9 mouse cellular contexts compared by ENCODE assay signal in genomic region chr19:7134631-7135091, GRCm38 (mm10). TPM values are rescaled to one million over a fixed set of nuclear protein-coding genes. Genes with fewer than 3 reads are reported as not detected.
DNase-seq lines count a peak whose midpoint lies in the region; ATAC-seq lines count a peak whose summit lies in the region.
"Had no signal": no experiment of that assay in that cellular context is flagged by ENCODE, and none has a peak within 500 bp of the region (broad histone marks: within the 10 kb centered on the region; RNA-seq: fewer than 3 reads in every experiment).

No protein-coding gene starts in this region.

- H3K27me3 ChIP-seq in intestine, embryonic 16.5 days (replicated peaks; ENCODE audit: control insufficient read depth, insufficient read depth, low read length), result no peaks in the 10 kb centered on the region
- peaks cover 67% of the 10 kb centered on the region for H3K27me3 ChIP-seq in liver, embryonic 15.5 days

- H3K9ac ChIP-seq in intestine, embryonic 16.5 days (ENCODE audit: low read depth, low read length), result peak overlapping the region; percentile 43
- H3K9ac ChIP-seq in liver, embryonic 15.5 days, result no peak overlapping the region

- H3K9me3 ChIP-seq in intestine, embryonic 16.5 days (ENCODE audit: control insufficient read depth, low read length), result no peaks in the 10 kb centered on the region
- H3K9me3 ChIP-seq in liver, embryonic 15.5 days (replicated peaks), result no peaks in the 10 kb centered on the region
- H3K9me3 ChIP-seq: G1E had no signal

- DNase-seq in ovary, postnatal 36 days (ENCODE audit: low spot score), result peak; percentile 43
- DNase-seq in ovary, postnatal 14 days (ENCODE audit: low spot score), result no peak
- peak; percentile 84 for DNase-seq in gastrocnemius, postnatal 25 days
- DNase-seq in thymus, postnatal 36 days, result no peak
- DNase-seq in urinary bladder, postnatal 25 days (ENCODE audit: low spot score), result no peak

- peak overlapping the region; percentile 26; the same call in 1 of the 2 replicates for H3K4me2 ChIP-seq in intestine, embryonic 16.5 days (ENCODE audit: low read depth, low read length)
- no peak overlapping the region for H3K4me2 ChIP-seq in liver, embryonic 15.5 days

- H3K36me3 ChIP-seq in intestine, embryonic 16.5 days (ENCODE audit: control insufficient read depth, insufficient read depth, low read length), result no peaks in the 10 kb centered on the region
- H3K36me3 ChIP-seq in liver, embryonic 15.5 days (replicated peaks), result no peaks in the 10 kb centered on the region
- H3K36me3 ChIP-seq: G1E had no signal

- H3K4me1 ChIP-seq in intestine, embryonic 16.5 days (ENCODE audit: control insufficient read depth, insufficient read depth, low read length), result peaks cover 58% of the 10 kb centered on the region
- H3K4me1 ChIP-seq in liver, embryonic 15.5 days (replicated peaks), result peaks cover 24% of the 10 kb centered on the region

- H3K4me3 ChIP-seq in intestine, embryonic 16.5 days (ENCODE audit: low read length), result no peak overlapping the region
- H3K4me3 ChIP-seq in liver, embryonic 15.5 days (replicated peaks), result no peak overlapping the region

- 21% methylated on average over 17 of the region's 17 CpGs for WGBS in intestine, embryonic 16.5 days
- 36% methylated on average over 17 of the region's 17 CpGs for WGBS in liver, embryonic 15.5 days (ENCODE audit: insufficient replicate concordance)

- H3K27ac ChIP-seq in intestine, embryonic 16.5 days (ENCODE audit: low read length), result peak overlapping the region; percentile 86
- H3K27ac ChIP-seq in liver, embryonic 15.5 days (replicated peaks), result 0 out of 2 replicates have a peak overlapping the region, but pooled peaks have one; percentile 1

- ATAC-seq in intestine, embryonic 16.5 days, result no peak
- no peak for ATAC-seq in liver, embryonic 15.5 days (ENCODE audit: insufficient read depth)
- ATAC-seq in erythroblast, adult 5-6 weeks (replicated peaks; ENCODE audit: low FRiP score, poor library complexity, severe bottlenecking), result no peak

RNA-seq across cellular contexts. Expression of gene Flrt1, which starts 29.1 kb away (rescaled TPM):
- under 1 TPM; 0.31 to 0.35 TPM for total RNA-seq in gastrocnemius, postnatal 25 days (2021)
- polyA plus RNA-seq in intestine, embryonic 16.5 days (2015; fragmentation: Nextera tagmentation; extraction: Ambion mirVana), result 1.6 and 1.9 TPM in 2 replicates
- 0.17 TPM in 2 replicates for polyA plus RNA-seq in liver, embryonic 15.5 days (2015; fragmentation: Nextera tagmentation; extraction: Ambion mirVana)
- not detected in 2 replicates for total RNA-seq in erythroblast, adult 5-6 weeks (2015; ENCODE audit: low replicate concordance)
- total RNA-seq in erythroblast, adult 5-6 weeks (2017; ENCODE audit: low replicate concordance), result not detected in 2 replicates
- polyA plus RNA-seq: G1E had no signal

Comparison
In these comparisons a context has a peak if more than half of its experiments do, and no peak if none do; other contexts are left out.
1. DNase-seq: peak in ovary, postnatal 36 days (single experiment) and gastrocnemius, postnatal 25 days (single experiment); none in ovary, postnatal 14 days (single experiment), thymus, postnatal 36 days (0 of 2) and urinary bladder, postnatal 25 days (single experiment).